Mouse (Mus musculus) midbrain, embryonic 11.5 days (tissue): ENCODE results near the gene 1500009C09Rik. TPM values are rescaled to one million over a fixed set of nuclear protein-coding genes. Genes with fewer than 3 reads are reported as not detected.

Experiments used
- ATAC-seq: fragments of 200-750 bp; cut with Nextera tagmentation; 2 replicates; pipeline ENCODE4 v1.8.0; 2017; ENCODE audit warnings: moderate TSS enrichment, moderate library complexity; ENCODE audit not compliant: low FRiP score
- DNase-seq: peaks from one replicate; pipeline ENCODE4 v3.0.0; 2015; ENCODE audit warnings: low spot score; ENCODE audit errors: missing footprints
- H3K27ac ChIP-seq: fragments of 300-500 bp; sonication (generic); 2 replicates; pipeline ENCODE4 v1.5.1; 2014; ENCODE audit warnings: low read depth, low read length
- H3K27me3 ChIP-seq: fragments of 300-500 bp; sonication (generic); 2 replicates; pipeline ENCODE4 v1.6.1; 2014; ENCODE audit warnings: mild to moderate bottlenecking, low read length, moderate library complexity, mixed read lengths; ENCODE audit not compliant: control insufficient read depth, insufficient read depth
- H3K36me3 ChIP-seq: fragments of 300-500 bp; sonication (generic); 2 replicates; pipeline ENCODE4 v1.6.1; 2014; ENCODE audit warnings: mild to moderate bottlenecking, low read length, moderate library complexity, mixed read lengths; ENCODE audit not compliant: control insufficient read depth, insufficient read depth
- H3K4me1 ChIP-seq: fragments of 300-500 bp; sonication (generic); 2 replicates; pipeline ENCODE4 v1.6.1; 2014; ENCODE audit warnings: low read length; ENCODE audit not compliant: control insufficient read depth, insufficient read depth
- H3K4me2 ChIP-seq: fragments of 300-500 bp; sonication (generic); 2 replicates; pipeline ENCODE4 v1.6.1; 2014; ENCODE audit warnings: mild to moderate bottlenecking, moderate library complexity
- H3K4me3 ChIP-seq: fragments of 300-500 bp; sonication (generic); 2 replicates; pipeline ENCODE4 v1.5.1; 2014; ENCODE audit warnings: low read depth, low read length
- H3K9ac ChIP-seq: fragments of 300-500 bp; sonication (generic); 2 replicates; pipeline ENCODE4 v1.6.1; 2014; ENCODE audit warnings: low read length
- H3K9me3 ChIP-seq: fragments of 300-500 bp; sonication (generic); 2 replicates; pipeline ENCODE4 v1.6.1; 2016; ENCODE audit warnings: low read length; ENCODE audit not compliant: control insufficient read depth
- WGBS: fragments of 180-500 bp; shearing (Covaris S2); extraction: QIAGEN DNeasy Blood & Tissue Kit; methylation state at CpG from one replicate; pipeline ENCODE4 v1.1.7; 2014; 5-methylcytosine and 5-hydroxymethylcytosine counted together
- polyA plus RNA-seq: library from polyadenylated mRNA; unstranded; fragments of >200 nt; fragmentation: Nextera tagmentation; extraction: Ambion mirVana; gene quantifications from 2 replicates; pipeline ENCODE4 v1.2.1, GENCODE M21; 2014

Gene 1500009C09Rik
- polyA plus RNA-seq, 1 experiment from 2014 or later: 1.0 TPM

DNA sequence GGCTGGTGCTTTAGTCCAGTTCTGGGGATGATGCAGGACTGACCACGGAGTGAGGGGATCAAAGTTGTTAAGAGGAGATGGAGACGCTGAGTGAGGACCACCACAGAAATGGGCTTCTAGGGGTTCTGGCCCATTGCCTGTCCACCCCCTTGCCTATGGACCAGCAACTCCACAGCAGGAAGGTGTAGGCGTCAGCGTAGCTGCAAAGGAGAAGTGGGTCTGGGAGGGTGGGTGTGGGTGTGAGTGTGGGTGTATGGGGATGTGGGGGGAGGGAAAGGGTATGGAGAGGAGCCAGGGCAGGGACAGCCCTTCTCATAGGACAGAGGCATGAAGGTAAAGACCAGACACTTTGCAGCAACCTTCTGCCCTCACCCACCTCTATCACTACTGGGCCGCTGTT lies 26.4 kb upstream of the 1500009C09Rik start:
- no peak overlapping the region for H3K4me2 ChIP-seq
- WGBS: 84% methylated on average over 5 of the region's 5 CpGs
- H3K4me1 ChIP-seq: no peaks in the 10 kb centered on the region; the same call in 1 of the 2 replicates
- DNase-seq: no peak
- no peak overlapping the region for H3K9ac ChIP-seq
- H3K27me3 ChIP-seq: peaks cover 11% of the 10 kb centered on the region
- H3K36me3 ChIP-seq: no peaks in the 10 kb centered on the region
- no peak for ATAC-seq
- no peaks in the 10 kb centered on the region for H3K9me3 ChIP-seq
- H3K27ac ChIP-seq: no peak overlapping the region
- H3K4me3 ChIP-seq: no peak overlapping the region

DNA sequence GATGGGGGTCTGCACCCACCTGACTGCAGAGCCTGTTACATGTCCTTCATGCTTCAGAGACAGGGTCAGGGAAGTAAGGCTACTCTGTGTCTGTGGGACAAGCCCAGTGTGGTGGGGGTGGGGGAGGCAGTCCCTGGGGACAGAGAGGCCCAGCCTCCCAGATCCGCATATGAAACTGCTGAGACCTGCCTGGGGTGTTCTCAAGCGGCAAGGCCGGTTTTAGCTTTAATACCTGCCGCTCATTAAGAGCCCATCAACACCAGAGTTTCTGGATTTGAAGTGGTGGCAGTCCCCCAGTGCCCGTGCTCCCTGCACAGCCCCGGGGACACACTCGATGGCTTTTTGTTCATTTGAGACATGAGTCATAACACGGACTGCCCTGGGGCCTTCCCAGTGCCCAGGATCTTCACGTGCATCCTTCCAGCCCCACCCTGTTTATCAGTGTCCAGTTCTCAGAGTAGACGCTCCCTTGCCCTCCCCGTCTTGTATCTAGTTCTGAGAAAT lies 22.6 kb upstream of the 1500009C09Rik start:
- no peak for ATAC-seq
- no peak overlapping the region for H3K4me2 ChIP-seq
- 50% methylated on average over 11 of the region's 11 CpGs for WGBS

DNA sequence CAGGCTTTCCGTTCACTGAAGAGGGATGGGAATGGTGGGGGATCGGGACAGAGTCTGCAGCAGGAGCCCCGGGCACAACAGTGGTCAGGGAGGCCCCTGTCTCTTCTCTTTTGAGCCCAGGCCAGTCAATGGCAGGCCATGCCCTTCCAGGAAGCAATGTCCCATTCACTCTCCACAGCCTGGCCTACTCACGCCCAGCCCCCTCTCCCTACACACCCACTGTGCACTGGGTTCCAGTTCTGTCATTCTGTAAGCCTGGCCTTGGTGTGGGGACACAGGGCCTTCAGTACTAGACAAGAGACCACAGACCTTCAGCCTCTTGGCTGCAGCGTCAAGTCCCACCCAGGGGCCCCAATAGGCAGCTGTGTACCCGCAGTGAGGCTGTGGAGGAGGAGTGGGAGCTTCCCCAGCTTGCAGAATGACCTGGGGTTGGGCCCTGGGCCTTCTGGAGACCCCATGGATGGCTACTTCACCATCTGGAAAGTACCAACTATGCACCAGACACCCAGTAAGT lies 22.0 kb upstream of the 1500009C09Rik start:
- no peak overlapping the region for H3K27ac ChIP-seq
- 70% methylated on average over 6 of the region's 6 CpGs for whole genome bisulfite sequencing
- peaks cover 2% of the 10 kb centered on the region for H3K27me3 ChIP-seq

More for the DNA sequence above, 22.6 kb upstream of the 1500009C09Rik start:
- no peaks in the 10 kb centered on the region for H3K9me3 ChIP-seq
- no peak overlapping the region for H3K4me3 ChIP-seq
- DNase-seq: no peak
- H3K36me3 ChIP-seq: peaks cover under 1% of the 10 kb centered on the region; the same call in 1 of the 2 replicates
- no peaks in the 10 kb centered on the region; the same call in 1 of the 2 replicates for H3K4me1 ChIP-seq
- peak overlapping the region; percentile 14; the same call in 1 of the 2 replicates for H3K9ac ChIP-seq
- no peak overlapping the region for H3K27ac ChIP-seq
- H3K27me3 ChIP-seq: peaks cover 6% of the 10 kb centered on the region

DNA sequence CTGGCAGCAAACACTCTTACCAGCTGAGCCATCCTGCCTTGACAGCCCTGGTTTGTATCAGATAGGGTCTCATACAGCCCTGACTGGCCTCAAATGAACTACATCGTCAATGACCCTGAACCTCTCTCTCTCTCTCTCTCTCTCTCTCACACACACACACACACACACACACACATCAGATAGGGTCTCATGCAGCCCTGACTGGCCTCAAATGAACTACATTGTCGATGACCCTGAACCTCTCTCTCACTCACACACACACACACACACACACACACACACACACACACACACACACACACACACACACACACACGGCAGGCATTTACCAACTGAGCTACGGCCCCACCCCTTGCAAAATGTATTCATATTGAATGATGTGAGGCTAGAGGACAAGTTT lies 21.1 kb upstream of the 1500009C09Rik start:
- Histone ChIP-seq H3K9me3 (no peaks in the 10 kb centered on the region), H3K36me3 (peaks cover 2% of the 10 kb centered on the region; the same call in 1 of the 2 replicates), H3K27ac (no peak overlapping the region), H3K4me1 (no peaks in the 10 kb centered on the region), H3K4me3 (no peak overlapping the region), H3K27me3 (no peaks in the 10 kb centered on the region), H3K9ac (no peak overlapping the region), H3K4me2 (no peak overlapping the region)
- DNase-seq: no peak
- ATAC-seq: no peak
- WGBS: 83% methylated on average over 4 of the region's 4 CpGs

More for the DNA sequence above, 22.0 kb upstream of the 1500009C09Rik start:
- ATAC-seq: no peak
- no peaks in the 10 kb centered on the region for H3K9me3 ChIP-seq
- no peak overlapping the region for H3K4me2 ChIP-seq
- H3K4me3 ChIP-seq: no peak overlapping the region
- H3K9ac ChIP-seq: peak overlapping the region; percentile 14; the same call in 1 of the 2 replicates
- DNase-seq: no peak
- H3K4me1 ChIP-seq: no peaks in the 10 kb centered on the region
- H3K36me3 ChIP-seq: peaks cover 2% of the 10 kb centered on the region; the same call in 1 of the 2 replicates

DNA sequence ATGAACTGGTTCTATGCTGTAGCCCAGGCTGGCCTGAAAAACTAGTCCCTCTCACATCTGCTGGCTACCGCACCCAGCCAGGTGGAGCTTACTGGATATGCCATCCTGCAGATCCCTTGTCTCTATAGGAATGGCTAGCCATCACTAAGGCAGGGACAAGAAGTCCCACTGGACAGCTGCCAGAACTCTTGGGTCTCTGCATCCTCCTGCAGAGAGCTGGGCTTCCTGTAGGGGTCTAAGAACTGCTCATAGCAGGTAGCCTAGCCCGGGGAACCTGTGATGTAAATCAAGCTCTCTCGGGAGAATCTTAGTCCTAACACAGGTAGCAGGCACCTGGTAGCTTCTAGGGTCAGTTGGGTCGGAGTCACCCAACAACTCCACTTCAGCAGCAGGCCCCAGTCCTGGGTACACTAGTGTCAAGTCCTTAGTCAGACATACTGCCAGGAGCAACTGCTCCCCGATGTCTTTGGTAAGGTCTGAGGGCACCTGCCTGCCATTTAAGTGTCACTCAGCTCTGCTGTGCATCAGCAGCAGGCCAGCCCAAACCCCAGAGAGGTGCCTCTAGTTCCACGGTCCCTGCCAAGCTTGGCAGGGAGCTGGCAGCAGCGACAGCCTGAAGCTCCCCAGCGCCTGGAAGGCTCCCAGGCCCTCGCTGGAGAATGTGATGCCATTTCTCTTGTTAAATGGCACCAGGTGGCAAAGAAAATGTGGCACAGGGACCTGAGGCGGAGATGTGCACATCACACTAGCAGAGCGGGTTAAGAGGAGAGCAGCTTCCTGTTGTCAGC lies 20.4 kb upstream of the 1500009C09Rik start:
- Histone ChIP-seq H3K27me3 (no peaks in the 10 kb centered on the region), H3K9ac (no peak overlapping the region), H3K27ac (no peak overlapping the region)

DNA sequence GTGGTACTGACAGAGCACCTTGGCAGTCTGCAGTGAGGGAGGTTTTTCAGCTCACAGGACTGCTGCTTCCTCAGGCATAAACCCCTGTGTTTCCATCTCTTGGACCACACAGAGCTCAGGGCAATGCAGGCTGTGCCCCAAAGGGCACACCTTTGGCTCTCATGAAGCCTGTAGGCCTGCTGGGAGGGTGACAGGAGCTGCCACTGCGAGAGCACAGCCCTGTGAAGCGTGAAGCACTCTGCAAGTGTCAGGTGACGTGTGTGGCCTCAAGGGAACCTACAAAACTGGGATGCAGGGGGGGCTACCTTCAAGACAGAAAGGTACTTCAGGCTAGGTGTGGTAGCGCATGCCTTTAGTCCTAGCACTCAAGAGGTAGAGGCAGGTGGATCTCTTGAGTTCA lies 19.5 kb upstream of the 1500009C09Rik start:
- Histone ChIP-seq H3K9ac (no peak overlapping the region), H3K4me1 (no peaks in the 10 kb centered on the region), H3K27ac (no peak overlapping the region), H3K36me3 (peaks cover 2% of the 10 kb centered on the region; the same call in 1 of the 2 replicates), H3K4me3 (no peak overlapping the region), H3K9me3 (no peaks in the 10 kb centered on the region), H3K4me2 (no peak overlapping the region), H3K27me3 (no peaks in the 10 kb centered on the region)
- WGBS: 67% methylated on average over 4 of the region's 4 CpGs
- ATAC-seq (no peak), DNase-seq (no peak)

More for the DNA sequence above, 20.4 kb upstream of the 1500009C09Rik start:
- ATAC-seq (no peak), DNase-seq (no peak)
- Histone ChIP-seq H3K9me3 (no peaks in the 10 kb centered on the region), H3K4me2 (no peak overlapping the region), H3K4me3 (no peak overlapping the region), H3K36me3 (peaks cover 2% of the 10 kb centered on the region; the same call in 1 of the 2 replicates), H3K4me1 (no peaks in the 10 kb centered on the region)
- 70% methylated on average over 11 of the region's 11 CpGs for WGBS

DNA sequence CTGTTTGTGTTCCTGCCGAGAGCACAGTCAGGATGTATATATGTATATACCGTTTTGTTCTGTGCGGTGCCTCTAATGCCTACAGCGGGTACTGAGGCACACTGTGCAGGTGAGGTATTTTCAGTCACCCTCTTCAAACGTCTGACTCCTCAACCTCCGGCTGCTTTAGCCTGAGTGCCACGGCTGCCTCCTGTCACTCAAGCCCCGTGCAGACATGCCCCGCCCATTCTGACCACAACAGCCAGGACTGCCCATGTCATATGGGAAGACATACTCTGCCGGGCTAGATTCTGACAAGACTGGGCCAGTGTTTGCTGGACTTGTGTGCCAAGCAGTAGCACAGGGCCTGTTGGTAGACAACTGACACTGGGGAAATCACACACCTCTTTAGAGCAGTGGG lies 16.5 kb upstream of the 1500009C09Rik start:
- 71% methylated on average over 10 of the region's 10 CpGs for WGBS
- no peaks in the 10 kb centered on the region for H3K9me3 ChIP-seq
- no peaks in the 10 kb centered on the region for H3K4me1 ChIP-seq
- H3K4me2 ChIP-seq: no peak overlapping the region
- H3K27me3 ChIP-seq: no peaks in the 10 kb centered on the region
- H3K4me3 ChIP-seq: no peak overlapping the region
- H3K9ac ChIP-seq: no peak overlapping the region
- H3K27ac ChIP-seq: no peak overlapping the region
- peaks cover 4% of the 10 kb centered on the region for H3K36me3 ChIP-seq
- DNase-seq: no peak
- no peak for ATAC-seq

DNA sequence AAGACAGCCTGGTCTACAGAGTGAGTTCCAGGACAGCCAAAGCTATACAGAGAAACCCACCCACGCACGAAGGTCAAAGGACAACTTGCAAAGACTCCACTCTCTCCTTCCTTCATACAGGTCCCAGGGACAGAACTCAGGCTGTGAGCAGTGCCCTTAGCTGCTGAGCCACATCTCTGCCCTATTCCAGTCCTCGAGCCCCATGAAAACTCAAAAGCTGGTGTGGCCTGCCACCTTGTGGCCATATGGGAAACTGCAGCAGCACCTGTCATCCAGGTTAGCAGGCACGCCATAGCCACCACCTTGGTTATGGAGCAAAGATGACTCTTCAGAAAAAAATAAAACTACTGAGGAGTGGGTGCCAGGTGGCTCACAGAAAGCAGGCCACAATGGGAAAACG lies 15.6 kb upstream of the 1500009C09Rik start:
- no peak overlapping the region for H3K9ac ChIP-seq
- H3K27me3 ChIP-seq: no peaks in the 10 kb centered on the region
- peak; percentile 98 for DNase-seq
- no peaks in the 10 kb centered on the region for H3K4me1 ChIP-seq
- no peaks in the 10 kb centered on the region for H3K9me3 ChIP-seq
- no peak overlapping the region for H3K27ac ChIP-seq
- peaks cover 4% of the 10 kb centered on the region for H3K36me3 ChIP-seq
- peak; percentile 72 for ATAC-seq
- no peak overlapping the region for H3K4me3 ChIP-seq
- H3K4me2 ChIP-seq: no peak overlapping the region
- 19% methylated on average over 5 of the region's 5 CpGs for WGBS

DNA sequence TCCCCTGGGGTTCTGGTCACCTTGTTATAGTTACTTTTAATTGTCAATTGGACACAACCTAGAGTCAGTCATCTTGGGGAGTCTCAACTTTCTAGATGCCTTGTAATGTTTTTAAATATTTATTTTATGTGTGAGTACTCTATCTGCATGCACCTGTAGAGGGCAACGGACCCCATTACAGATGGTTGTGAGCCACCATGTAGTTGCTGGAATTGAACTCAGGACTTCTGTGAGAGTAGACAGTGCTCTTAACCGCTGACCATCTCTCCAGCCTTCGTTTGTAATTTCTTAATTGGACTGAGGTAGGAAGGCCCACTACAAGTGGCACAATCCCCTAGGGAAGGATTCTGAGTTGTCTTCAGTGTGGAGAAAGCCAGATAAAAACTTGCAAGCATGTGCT lies 8.9 kb upstream of the 1500009C09Rik start:
- H3K4me2 ChIP-seq: peak overlapping the region; percentile 49
- H3K27ac ChIP-seq: no peak overlapping the region
- H3K4me1 ChIP-seq: peaks cover 5% of the 10 kb centered on the region; the same call in 1 of the 2 replicates
- peaks cover under 1% of the 10 kb centered on the region; the same call in 1 of the 2 replicates for H3K36me3 ChIP-seq
- H3K9ac ChIP-seq: peak overlapping the region; percentile 72
- H3K4me3 ChIP-seq: peak overlapping the region; percentile 69
- no peak for ATAC-seq
- 89% methylated on average over 3 of the region's 3 CpGs for WGBS
- H3K9me3 ChIP-seq: no peaks in the 10 kb centered on the region
- H3K27me3 ChIP-seq: no peaks in the 10 kb centered on the region
- no peak for DNase-seq
